Mouse (Mus musculus): Measurements from ENCODE around the gene Apbb2. TPM values are rescaled to one million over a fixed set of nuclear protein-coding genes. Genes with fewer than 3 reads are reported as not detected.

The Apbb2 gene
- polyA plus RNA-seq, 1 experiment: 19.1 TPM

DNA sequence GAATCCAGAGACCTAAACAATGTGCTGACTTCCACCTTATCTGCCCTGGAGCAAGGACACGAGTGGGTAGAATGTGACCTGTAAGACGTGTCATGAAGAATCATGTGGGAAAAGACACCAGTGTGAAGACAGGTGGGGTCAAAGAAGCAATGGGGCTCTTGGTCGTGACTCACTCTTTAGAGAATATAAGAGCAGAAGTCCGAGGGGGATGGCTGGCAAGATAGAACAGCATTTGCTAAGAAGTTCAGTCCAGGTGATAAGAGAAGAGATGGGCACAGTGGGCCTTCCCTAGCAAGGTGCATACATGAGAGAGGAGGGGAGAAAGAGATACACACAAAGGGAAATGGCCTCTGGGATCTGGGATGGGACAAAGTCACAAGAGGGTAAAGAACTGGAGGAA is 163.8 kb downstream of the Apbb2 start:
- H3K4me3 ChIP-seq: no peak overlapping the region
- peaks cover 29% of the 10 kb centered on the region for H3K79me2 ChIP-seq (ENCODE audit: control insufficient read depth, insufficient read depth)
- H3K4me2 ChIP-seq (ENCODE audit: low read depth): no peak overlapping the region
- H3K27me3 ChIP-seq (ENCODE audit: control insufficient read depth, insufficient read depth, insufficient read length): no peaks in the 10 kb centered on the region
- H3K36me3 ChIP-seq (ENCODE audit: control insufficient read depth, insufficient read depth): peaks cover 16% of the 10 kb centered on the region
- no peak for TF ChIP-seq REST (IDR thresholded peaks at IDR 0.05; ENCODE audit: insufficient read depth, insufficient read length)
- no peak overlapping the region for H3ac ChIP-seq (ENCODE audit: control insufficient read depth, insufficient read length)

DNA sequence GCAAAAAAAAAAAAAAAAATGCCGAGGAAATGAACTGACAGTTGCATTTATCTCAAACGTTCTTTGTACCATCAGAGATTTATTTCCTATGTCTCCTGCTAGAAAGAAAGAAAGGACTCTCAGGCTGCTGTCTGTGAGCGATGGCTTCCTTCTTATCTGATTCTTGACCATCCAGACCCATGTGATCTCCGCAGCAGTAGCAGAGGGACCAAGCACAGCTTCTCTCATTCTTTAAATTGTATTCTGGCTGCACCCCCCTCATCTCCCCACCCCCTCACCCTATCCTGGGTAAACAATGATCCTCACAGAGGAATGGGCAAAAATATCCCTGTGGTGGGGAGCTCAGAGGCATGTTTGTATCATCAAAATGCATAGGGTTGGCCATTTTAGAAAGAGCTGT is 165.5 kb downstream of the Apbb2 start:
- H3K4me2 ChIP-seq (ENCODE audit: low read depth): no peak overlapping the region
- H3K36me3 ChIP-seq (ENCODE audit: control insufficient read depth, insufficient read depth): peaks cover 12% of the 10 kb centered on the region
- H3K27me3 ChIP-seq (ENCODE audit: control insufficient read depth, insufficient read depth, insufficient read length): no peaks in the 10 kb centered on the region
- H3K79me2 ChIP-seq (ENCODE audit: control insufficient read depth, insufficient read depth): peaks cover 34% of the 10 kb centered on the region
- no peak overlapping the region for H3ac ChIP-seq (ENCODE audit: control insufficient read depth, insufficient read length)
- TF ChIP-seq POLR2A (IDR thresholded peaks at IDR 0.05; ENCODE audit: insufficient read length, low read depth) (no peak), TCF12 (IDR thresholded peaks at IDR 0.05; ENCODE audit: insufficient read depth, poor library complexity, severe bottlenecking) (no peak), MYOD1 (IDR thresholded peaks at IDR 0.05; ENCODE audit: control insufficient read depth in 1 of 3, insufficient read length in 2 of 3, low read depth in 2 of 3) (no peak), USF1 (IDR thresholded peaks at IDR 0.05; ENCODE audit: low read depth) (no peak), SRF (IDR thresholded peaks at IDR 0.05; ENCODE audit: control insufficient read depth, insufficient read length, low read depth) (no peak), POLR2AphosphoS2 (IDR thresholded peaks at IDR 0.05; ENCODE audit: insufficient read length, low read depth) (no peak)
- no peak overlapping the region for H3K4me3 ChIP-seq

DNA sequence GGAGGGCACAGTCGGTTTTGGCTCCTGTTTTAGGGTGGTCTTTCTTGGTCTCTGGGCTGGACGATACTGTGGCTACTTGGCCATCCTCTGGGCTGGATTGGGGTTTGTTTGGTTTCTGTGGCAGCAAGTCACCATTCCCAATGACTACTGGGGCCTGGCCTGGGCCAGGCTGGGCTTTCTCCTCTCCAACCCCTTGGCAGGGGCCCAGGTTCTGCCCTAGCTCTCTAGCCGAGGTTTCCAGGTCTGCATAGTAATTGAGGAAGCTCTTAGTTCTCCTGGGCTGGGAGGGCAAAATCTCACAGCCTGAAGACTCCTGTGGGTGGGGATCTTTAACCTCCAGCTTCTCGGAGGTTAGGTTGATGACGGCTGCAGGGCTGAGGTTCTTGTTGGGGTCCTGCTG is 167.0 kb downstream of the Apbb2 start:
- Histone ChIP-seq H3ac (ENCODE audit: control insufficient read depth, insufficient read length) (no peak overlapping the region), H3K4me3 (no peak overlapping the region), H3K79me2 (ENCODE audit: control insufficient read depth, insufficient read depth) (peaks cover 28% of the 10 kb centered on the region), H3K36me3 (ENCODE audit: control insufficient read depth, insufficient read depth) (peaks cover 12% of the 10 kb centered on the region), H3K27me3 (ENCODE audit: control insufficient read depth, insufficient read depth, insufficient read length) (no peaks in the 10 kb centered on the region), H3K4me2 (ENCODE audit: low read depth) (no peak overlapping the region)
- TF ChIP-seq SRF (IDR thresholded peaks at IDR 0.05; ENCODE audit: control insufficient read depth, insufficient read length, low read depth) (no peak), TCF3 (IDR thresholded peaks at IDR 0.05; ENCODE audit: insufficient read length, low read depth) (no peak), USF1 (IDR thresholded peaks at IDR 0.05; ENCODE audit: low read depth) (no peak), MAX (IDR thresholded peaks at IDR 0.05; ENCODE audit: low read depth) (no peak), MYOD1 (IDR thresholded peaks at IDR 0.05; ENCODE audit: control insufficient read depth in 1 of 3, insufficient read length in 2 of 3, low read depth in 2 of 3) (no peak), E2F4 (IDR thresholded peaks at IDR 0.05; ENCODE audit: insufficient read depth) (no peak), TCF12 (IDR thresholded peaks at IDR 0.05; ENCODE audit: insufficient read depth, poor library complexity, severe bottlenecking) (no peak), REST (IDR thresholded peaks at IDR 0.05; ENCODE audit: insufficient read depth, insufficient read length) (no peak), MYOG (IDR thresholded peaks at IDR 0.05; ENCODE audit: control insufficient read depth in 1 of 3, insufficient read depth in 1 of 3, insufficient read length in 2 of 3, low read depth in 2 of 3) (no peak), POLR2A (IDR thresholded peaks at IDR 0.05; ENCODE audit: insufficient read length, low read depth) (no peak)

DNA sequence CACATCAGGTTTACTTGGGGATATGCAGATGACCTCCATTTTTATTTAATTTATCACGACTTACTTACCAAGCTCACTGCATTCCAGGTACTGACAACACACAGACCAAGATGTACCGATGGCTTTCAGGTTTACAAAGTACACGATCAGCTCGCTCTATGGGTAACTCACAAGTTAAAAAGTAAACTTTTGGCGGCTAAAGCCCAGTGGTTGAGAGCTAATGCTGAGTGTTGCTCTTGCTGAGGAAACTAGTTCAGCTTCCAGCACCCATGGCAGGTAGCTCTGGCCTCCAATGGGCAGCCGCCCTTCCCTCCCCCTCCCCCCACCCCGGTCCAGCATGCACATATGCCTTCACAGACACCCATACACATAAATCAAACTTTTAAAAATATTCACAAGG is 173.1 kb downstream of the Apbb2 start:
- H3K4me3 ChIP-seq: no peak overlapping the region
- no peak for TF ChIP-seq SRF (IDR thresholded peaks at IDR 0.05; ENCODE audit: control insufficient read depth, insufficient read length, low read depth)
- TF ChIP-seq MYOD1 (IDR thresholded peaks at IDR 0.05; ENCODE audit: control insufficient read depth in 1 of 3, insufficient read length in 2 of 3, low read depth in 2 of 3): no peak
- TF ChIP-seq MAX (IDR thresholded peaks at IDR 0.05; ENCODE audit: low read depth): no peak
- no peak for TF ChIP-seq POLR2AphosphoS2 (IDR thresholded peaks at IDR 0.05; ENCODE audit: insufficient read length, low read depth)
- H3K4me2 ChIP-seq (ENCODE audit: low read depth): no peak overlapping the region
- no peak overlapping the region for H3ac ChIP-seq (ENCODE audit: control insufficient read depth, insufficient read length)
- no peaks in the 10 kb centered on the region for H3K27me3 ChIP-seq (ENCODE audit: control insufficient read depth, insufficient read depth, insufficient read length)
- H3K79me2 ChIP-seq (ENCODE audit: control insufficient read depth, insufficient read depth): peaks cover 45% of the 10 kb centered on the region
- peaks cover 11% of the 10 kb centered on the region for H3K36me3 ChIP-seq (ENCODE audit: control insufficient read depth, insufficient read depth)

DNA sequence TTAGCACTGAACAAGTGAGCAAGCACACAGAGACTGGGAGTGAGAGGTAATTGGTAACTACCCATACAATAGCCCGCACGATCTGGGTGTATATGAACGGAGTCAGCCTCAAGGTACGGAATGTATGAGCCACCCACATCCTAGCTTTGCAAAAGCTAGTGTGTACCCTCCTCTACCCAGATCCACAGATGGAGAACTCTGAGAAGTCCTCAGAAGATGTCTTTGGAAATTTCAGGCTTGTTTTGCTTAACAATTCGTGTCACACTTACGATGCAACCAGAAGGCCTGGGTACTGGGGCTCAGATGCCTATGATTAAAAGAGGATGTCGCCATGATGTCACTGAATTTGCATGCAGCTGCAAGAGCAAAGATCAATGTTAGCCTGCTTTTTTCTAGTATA is 176.3 kb downstream of the Apbb2 start:
- no peak overlapping the region for H3ac ChIP-seq (ENCODE audit: control insufficient read depth, insufficient read length)
- TF ChIP-seq TCF12 (IDR thresholded peaks at IDR 0.05; ENCODE audit: insufficient read depth, poor library complexity, severe bottlenecking): no peak
- no peak for TF ChIP-seq TCF3 (IDR thresholded peaks at IDR 0.05; ENCODE audit: insufficient read length, low read depth)
- no peak for TF ChIP-seq MYOG (IDR thresholded peaks at IDR 0.05; ENCODE audit: control insufficient read depth in 1 of 3, insufficient read depth in 1 of 3, insufficient read length in 2 of 3, low read depth in 2 of 3)
- TF ChIP-seq USF1 (IDR thresholded peaks at IDR 0.05; ENCODE audit: low read depth): no peak
- TF ChIP-seq REST (IDR thresholded peaks at IDR 0.05; ENCODE audit: insufficient read depth, insufficient read length): no peak
- no peak for TF ChIP-seq MAX (IDR thresholded peaks at IDR 0.05; ENCODE audit: low read depth)
- no peaks in the 10 kb centered on the region for H3K27me3 ChIP-seq (ENCODE audit: control insufficient read depth, insufficient read depth, insufficient read length)

DNA sequence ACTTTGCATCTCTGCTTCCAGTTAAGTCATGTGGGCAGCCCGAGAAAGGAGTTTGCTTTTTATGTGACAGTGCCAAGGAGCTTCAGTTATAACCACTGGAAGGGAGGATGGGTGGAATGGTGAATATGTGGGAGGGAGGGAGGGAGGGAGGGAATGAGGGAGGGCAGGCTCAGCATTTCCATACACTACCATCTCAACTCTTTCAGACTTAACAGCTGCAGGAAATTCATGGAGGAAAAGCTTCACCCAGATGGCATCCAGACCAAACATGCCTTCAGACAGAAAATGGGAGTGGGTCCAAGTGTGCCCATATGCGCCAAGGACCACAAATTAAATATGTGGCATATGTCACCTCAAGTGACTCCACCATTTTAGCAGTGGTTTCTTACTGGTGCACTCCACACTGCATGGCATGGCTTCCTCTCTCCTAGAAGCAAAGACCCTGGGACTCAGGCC is 181.8 kb downstream of the Apbb2 start:
- TF ChIP-seq USF1 (IDR thresholded peaks at IDR 0.05; ENCODE audit: low read depth) (no peak), TCF3 (IDR thresholded peaks at IDR 0.05; ENCODE audit: insufficient read length, low read depth) (no peak), POLR2AphosphoS2 (IDR thresholded peaks at IDR 0.05; ENCODE audit: insufficient read length, low read depth) (no peak), CEBPB (IDR thresholded peaks at IDR 0.05; ENCODE audit: insufficient read depth, poor library complexity, severe bottlenecking) (no peak), REST (IDR thresholded peaks at IDR 0.05; ENCODE audit: insufficient read depth, insufficient read length) (no peak), MAX (IDR thresholded peaks at IDR 0.05; ENCODE audit: low read depth) (no peak), SRF (IDR thresholded peaks at IDR 0.05; ENCODE audit: control insufficient read depth, insufficient read length, low read depth) (no peak), MYOG (IDR thresholded peaks at IDR 0.05; ENCODE audit: control insufficient read depth in 1 of 3, insufficient read depth in 1 of 3, insufficient read length in 2 of 3, low read depth in 2 of 3) (no peak), TCF12 (IDR thresholded peaks at IDR 0.05; ENCODE audit: insufficient read depth, poor library complexity, severe bottlenecking) (no peak), POLR2A (IDR thresholded peaks at IDR 0.05; ENCODE audit: insufficient read length, low read depth) (no peak), MYOD1 (IDR thresholded peaks at IDR 0.05; ENCODE audit: control insufficient read depth in 1 of 3, insufficient read length in 2 of 3, low read depth in 2 of 3) (no peak), E2F4 (IDR thresholded peaks at IDR 0.05; ENCODE audit: insufficient read depth) (no peak)
- H3K36me3 ChIP-seq (ENCODE audit: control insufficient read depth, insufficient read depth): peaks cover under 1% of the 10 kb centered on the region
- H3K4me2 ChIP-seq (ENCODE audit: low read depth): no peak overlapping the region
- no peaks in the 10 kb centered on the region for H3K27me3 ChIP-seq (ENCODE audit: control insufficient read depth, insufficient read depth, insufficient read length)
- H3ac ChIP-seq (ENCODE audit: control insufficient read depth, insufficient read length): no peak overlapping the region
- H3K4me3 ChIP-seq: no peak overlapping the region
- peaks cover 25% of the 10 kb centered on the region for H3K79me2 ChIP-seq (ENCODE audit: control insufficient read depth, insufficient read depth)

More for the DNA sequence above, 176.3 kb downstream of the Apbb2 start:
- Histone ChIP-seq H3K4me3 (no peak overlapping the region), H3K36me3 (ENCODE audit: control insufficient read depth, insufficient read depth) (peaks cover 7% of the 10 kb centered on the region), H3K4me2 (ENCODE audit: low read depth) (no peak overlapping the region), H3K79me2 (ENCODE audit: control insufficient read depth, insufficient read depth) (peaks cover 36% of the 10 kb centered on the region)
